In the genomic region with DNA sequence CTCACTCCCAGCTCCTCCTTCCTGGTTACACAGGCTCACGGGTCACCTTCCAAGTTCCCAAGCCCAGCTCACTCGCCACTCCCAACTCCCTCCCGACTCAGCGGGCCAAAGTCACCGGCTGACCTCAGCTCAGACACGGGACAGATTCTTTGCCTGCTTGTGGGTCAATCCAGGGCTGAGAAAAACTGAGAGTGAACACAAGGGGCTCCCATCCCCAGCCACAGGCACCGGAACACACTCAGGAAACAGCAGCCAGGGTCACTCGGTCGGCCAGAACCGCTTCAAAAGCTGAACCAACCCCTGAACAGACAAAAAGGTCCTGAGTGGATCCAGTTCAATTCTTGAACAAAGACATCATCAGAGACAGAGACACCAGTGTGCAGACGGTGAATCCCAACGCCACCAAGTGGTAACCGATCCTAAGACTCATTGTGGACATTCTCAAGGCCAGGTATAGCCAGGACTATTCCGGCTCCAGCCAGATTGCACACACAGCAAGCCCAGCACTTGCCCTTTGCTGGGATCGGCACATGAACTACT, we compare ENCODE assay signal across 8 mouse cellular contexts.
A peak's percentile ranks its signal among the peaks of the same experiment; 100 is the strongest.
DNase-seq lines count a peak whose midpoint lies in the region; ATAC-seq lines count a peak whose summit lies in the region.

No protein-coding gene starts in this region.

- H3K27ac ChIP-seq in intestine, embryonic 15.5 days: no peak overlapping the region

- ATAC-seq in cerebellum, adult (ENCODE audit: insufficient number of reproducible peaks, low FRiP score, low TSS enrichment): no peak
- peak; percentile 60; the same call in 1 of the 2 replicates for ATAC-seq in intestine, embryonic 15.5 days

- H3K9ac ChIP-seq in intestine, embryonic 15.5 days: no peak overlapping the region

- H3K4me3 ChIP-seq in intestine, embryonic 15.5 days (replicated peaks): no peak overlapping the region

- no peaks in the 10 kb centered on the region for H3K36me3 ChIP-seq in intestine, embryonic 15.5 days

- no peaks in the 10 kb centered on the region for H3K9me3 ChIP-seq in intestine, embryonic 15.5 days

- peak; percentile 59 for DNase-seq in cerebellum, adult 9-11 months
- peak; percentile 45 for DNase-seq in urinary bladder, postnatal 14 days (ENCODE audit: low spot score)
- no peak for DNase-seq in urinary bladder, postnatal 25 days (ENCODE audit: low spot score)
- DNase-seq in T-cell, adult 2 months (ENCODE audit: low spot score): no peak
- no peak for DNase-seq in gastrocnemius, postnatal 4 days (ENCODE audit: low spot score in 2 of 2)
- no peak for DNase-seq in spleen, adult 12 weeks (ENCODE audit: low spot score)

- H3K4me2 ChIP-seq in intestine, embryonic 15.5 days (replicated peaks): no peak overlapping the region

- WGBS in intestine, embryonic 15.5 days: 59% methylated on average over 15 of the region's 15 CpGs

- H3K4me1 ChIP-seq in intestine, embryonic 15.5 days (replicated peaks): peaks cover 2% of the 10 kb centered on the region; the same call in 1 of the 2 replicates

- H3K27me3 ChIP-seq in intestine, embryonic 15.5 days (replicated peaks): no peaks in the 10 kb centered on the region

Comparison
In these comparisons a context has a peak if more than half of its experiments do, and no peak if none do; other contexts are left out.
1. DNase-seq: peak in cerebellum, adult 9-11 months (single experiment) and urinary bladder, postnatal 14 days (single experiment); none in urinary bladder, postnatal 25 days (single experiment), T-cell, adult 2 months (single experiment), gastrocnemius, postnatal 4 days (0 of 2) and spleen, adult 12 weeks (single experiment).